Mouse (Mus musculus) small intestine, adult 2 months (tissue): ENCODE measurements around the gene Flvcr2.

Experiments
- CTCF ChIP-seq: fragments of 200-500 bp; IDR thresholded peaks from 2 replicates; pipeline ENCODE4 v1.5.1; 2012; ENCODE audit warnings: low read depth, mild to moderate bottlenecking, control low read depth, inconsistent platforms, low read length, moderate library complexity, mixed read lengths; ENCODE audit not compliant: insufficient replicate concordance, insufficient read length; ENCODE audit errors: extremely low read depth
- POLR2A ChIP-seq: fragments of 200-500 bp; IDR thresholded peaks from 2 replicates; pipeline ENCODE4 v1.6.1; 2012; ENCODE audit warnings: low read depth, mild to moderate bottlenecking, control low read depth, inconsistent platforms, low read length, moderate library complexity

- no peak for TF ChIP-seq CTCF
- TF ChIP-seq POLR2A, result no peak
Observed at GRCm38 (mm10) chr12:85726729-85727397, 19.5 kb upstream of the Flvcr2 start.
